Mouse (Mus musculus): ENCODE data around the gene Ccl9. TPM values are rescaled to one million over a fixed set of nuclear protein-coding genes. Genes with fewer than 3 reads are reported as not detected.

Ccl9 gene
- polyA plus RNA-seq, 1 experiment from 2014 or later: 3.1 TPM

GRCm38 (mm10) chr11:83603399-83603798 is 25.0 kb upstream of the Ccl9 start:
- DNase-seq (ENCODE audit: low spot score) (no peak), ATAC-seq (ENCODE audit: low FRiP score) (no peak)
- 96% methylated on average over 3 of the region's 3 CpGs for WGBS
- H3K4me2 ChIP-seq (replicated peaks; ENCODE audit: low read depth, low read length): no peak overlapping the region
- H3K36me3 ChIP-seq (ENCODE audit: control insufficient read depth, insufficient read depth, low read length): no peaks in the 10 kb centered on the region
- H3K4me1 ChIP-seq (replicated peaks; ENCODE audit: control insufficient read depth, insufficient read depth, low read length): no peaks in the 10 kb centered on the region
- H3K4me3 ChIP-seq (ENCODE audit: low read depth, low read length): no peak overlapping the region
- no peak overlapping the region for H3K27ac ChIP-seq (ENCODE audit: low read depth, low read length)
- H3K9ac ChIP-seq (ENCODE audit: low read depth, low read length): no peak overlapping the region
- H3K27me3 ChIP-seq (ENCODE audit: control insufficient read depth, insufficient read depth, low read length): no peaks in the 10 kb centered on the region
- H3K9me3 ChIP-seq (ENCODE audit: control insufficient read depth, low read length): no peaks in the 10 kb centered on the region

GRCm38 (mm10) chr11:83600576-83600975 is 22.1 kb upstream of the Ccl9 start:
- Histone ChIP-seq H3K27ac (ENCODE audit: low read depth, low read length) (no peak overlapping the region), H3K4me2 (replicated peaks; ENCODE audit: low read depth, low read length) (no peak overlapping the region), H3K4me3 (ENCODE audit: low read depth, low read length) (no peak overlapping the region), H3K36me3 (ENCODE audit: control insufficient read depth, insufficient read depth, low read length) (no peaks in the 10 kb centered on the region), H3K27me3 (ENCODE audit: control insufficient read depth, insufficient read depth, low read length) (no peaks in the 10 kb centered on the region), H3K4me1 (replicated peaks; ENCODE audit: control insufficient read depth, insufficient read depth, low read length) (no peaks in the 10 kb centered on the region), H3K9ac (ENCODE audit: low read depth, low read length) (no peak overlapping the region), H3K9me3 (ENCODE audit: control insufficient read depth, low read length) (no peaks in the 10 kb centered on the region)
- ATAC-seq (ENCODE audit: low FRiP score): no peak
- no peak for DNase-seq (ENCODE audit: low spot score)
- WGBS: 89% methylated on average over 2 of the region's 2 CpGs

- H3K36me3 ChIP-seq (ENCODE audit: control insufficient read depth, insufficient read depth, low read length): no peaks in the 10 kb centered on the region
- ATAC-seq (ENCODE audit: low FRiP score): no peak
- H3K9ac ChIP-seq (ENCODE audit: low read depth, low read length): no peak overlapping the region
- no peak overlapping the region for H3K4me2 ChIP-seq (replicated peaks; ENCODE audit: low read depth, low read length)
- 91% methylated on average over 3 of the region's 3 CpGs for WGBS
- no peaks in the 10 kb centered on the region for H3K9me3 ChIP-seq (ENCODE audit: control insufficient read depth, low read length)
- H3K4me3 ChIP-seq (ENCODE audit: low read depth, low read length): no peak overlapping the region
- no peaks in the 10 kb centered on the region for H3K4me1 ChIP-seq (replicated peaks; ENCODE audit: control insufficient read depth, insufficient read depth, low read length)
- no peak overlapping the region for H3K27ac ChIP-seq (ENCODE audit: low read depth, low read length)
- H3K27me3 ChIP-seq (ENCODE audit: control insufficient read depth, insufficient read depth, low read length): no peaks in the 10 kb centered on the region
- no peak for DNase-seq (ENCODE audit: low spot score)
Observed at GRCm38 (mm10) chr11:83598991-83599390, 20.6 kb upstream of the Ccl9 start.

GRCm38 (mm10) chr11:83598207-83598837 is 19.9 kb upstream of the Ccl9 start:
- Histone ChIP-seq H3K27me3 (ENCODE audit: control insufficient read depth, insufficient read depth, low read length) (no peaks in the 10 kb centered on the region), H3K27ac (ENCODE audit: low read depth, low read length) (no peak overlapping the region), H3K4me1 (replicated peaks; ENCODE audit: control insufficient read depth, insufficient read depth, low read length) (no peaks in the 10 kb centered on the region), H3K9me3 (ENCODE audit: control insufficient read depth, low read length) (no peaks in the 10 kb centered on the region), H3K4me3 (ENCODE audit: low read depth, low read length) (no peak overlapping the region), H3K9ac (ENCODE audit: low read depth, low read length) (no peak overlapping the region), H3K36me3 (ENCODE audit: control insufficient read depth, insufficient read depth, low read length) (no peaks in the 10 kb centered on the region), H3K4me2 (replicated peaks; ENCODE audit: low read depth, low read length) (no peak overlapping the region)
- DNase-seq (ENCODE audit: low spot score) (no peak), ATAC-seq (ENCODE audit: low FRiP score) (no peak)
- 81% methylated on average over 3 of the region's 3 CpGs for WGBS

GRCm38 (mm10) chr11:83597796-83598195 is 19.4 kb upstream of the Ccl9 start:
- no peak for DNase-seq (ENCODE audit: low spot score)
- no peak overlapping the region for H3K4me2 ChIP-seq (replicated peaks; ENCODE audit: low read depth, low read length)
- WGBS: 88% methylated on average over 7 of the region's 7 CpGs
- no peak overlapping the region for H3K9ac ChIP-seq (ENCODE audit: low read depth, low read length)
- H3K4me3 ChIP-seq (ENCODE audit: low read depth, low read length): no peak overlapping the region
- no peaks in the 10 kb centered on the region for H3K9me3 ChIP-seq (ENCODE audit: control insufficient read depth, low read length)
- no peaks in the 10 kb centered on the region for H3K36me3 ChIP-seq (ENCODE audit: control insufficient read depth, insufficient read depth, low read length)
- ATAC-seq (ENCODE audit: low FRiP score): no peak
- no peak overlapping the region for H3K27ac ChIP-seq (ENCODE audit: low read depth, low read length)
- H3K27me3 ChIP-seq (ENCODE audit: control insufficient read depth, insufficient read depth, low read length): no peaks in the 10 kb centered on the region
- H3K4me1 ChIP-seq (replicated peaks; ENCODE audit: control insufficient read depth, insufficient read depth, low read length): no peaks in the 10 kb centered on the region

GRCm38 (mm10) chr11:83595669-83596455 is 17.4 kb upstream of the Ccl9 start:
- H3K36me3 ChIP-seq (ENCODE audit: control insufficient read depth, insufficient read depth, low read length): no peaks in the 10 kb centered on the region
- WGBS: 81% methylated on average over 7 of the region's 7 CpGs
- no peak for ATAC-seq (ENCODE audit: low FRiP score)
- no peak for DNase-seq (ENCODE audit: low spot score)
- no peaks in the 10 kb centered on the region for H3K27me3 ChIP-seq (ENCODE audit: control insufficient read depth, insufficient read depth, low read length)
- H3K4me1 ChIP-seq (replicated peaks; ENCODE audit: control insufficient read depth, insufficient read depth, low read length): no peaks in the 10 kb centered on the region
- H3K4me2 ChIP-seq (replicated peaks; ENCODE audit: low read depth, low read length): no peak overlapping the region
- no peak overlapping the region for H3K4me3 ChIP-seq (ENCODE audit: low read depth, low read length)
- H3K27ac ChIP-seq (ENCODE audit: low read depth, low read length): no peak overlapping the region
- no peak overlapping the region for H3K9ac ChIP-seq (ENCODE audit: low read depth, low read length)
- H3K9me3 ChIP-seq (ENCODE audit: control insufficient read depth, low read length): no peaks in the 10 kb centered on the region

- WGBS: 89% methylated on average over 5 of the region's 5 CpGs
- no peak overlapping the region for H3K4me2 ChIP-seq (replicated peaks; ENCODE audit: low read depth, low read length)
- no peaks in the 10 kb centered on the region for H3K9me3 ChIP-seq (ENCODE audit: control insufficient read depth, low read length)
- H3K36me3 ChIP-seq (ENCODE audit: control insufficient read depth, insufficient read depth, low read length): no peaks in the 10 kb centered on the region
- DNase-seq (ENCODE audit: low spot score) (no peak), ATAC-seq (ENCODE audit: low FRiP score) (no peak)
- H3K27ac ChIP-seq (ENCODE audit: low read depth, low read length): no peak overlapping the region
- no peak overlapping the region for H3K4me3 ChIP-seq (ENCODE audit: low read depth, low read length)
- H3K27me3 ChIP-seq (ENCODE audit: control insufficient read depth, insufficient read depth, low read length): no peaks in the 10 kb centered on the region
- H3K9ac ChIP-seq (ENCODE audit: low read depth, low read length): no peak overlapping the region
- H3K4me1 ChIP-seq (replicated peaks; ENCODE audit: control insufficient read depth, insufficient read depth, low read length): no peaks in the 10 kb centered on the region
Observed at GRCm38 (mm10) chr11:83593453-83593852, 15.0 kb upstream of the Ccl9 start.

- no peak within 1 kb of the TSS for H3K4me3 ChIP-seq (ENCODE audit: low read depth, low read length)
- H3K4me1 ChIP-seq (replicated peaks; ENCODE audit: control insufficient read depth, insufficient read depth, low read length): no peaks in the 10 kb centered on the region
- DNase-seq (ENCODE audit: low spot score) (no peak), ATAC-seq (ENCODE audit: low FRiP score) (no peak)
- H3K36me3 ChIP-seq (ENCODE audit: control insufficient read depth, insufficient read depth, low read length): no peaks in the 10 kb centered on the region
- H3K27me3 ChIP-seq (ENCODE audit: control insufficient read depth, insufficient read depth, low read length): no peaks in the 10 kb centered on the region
- H3K4me2 ChIP-seq (replicated peaks; ENCODE audit: low read depth, low read length): no peak within 1 kb of the TSS
- H3K9ac ChIP-seq (ENCODE audit: low read depth, low read length): no peak within 1 kb of the TSS
- H3K27ac ChIP-seq (ENCODE audit: low read depth, low read length): no peak within 1 kb of the TSS
- WGBS: 46% methylated on average over 2 of the region's 2 CpGs
- no peaks in the 10 kb centered on the region for H3K9me3 ChIP-seq (ENCODE audit: control insufficient read depth, low read length)
Observed at GRCm38 (mm10) chr11:83592853-83593252, 14.4 kb upstream of the Ccl9 start, which contains the start of gene Ccl6. Ccl6 (minus strand) TSS chr11:83593087.

- Histone ChIP-seq H3K27ac (ENCODE audit: low read depth, low read length) (no peak overlapping the region), H3K4me3 (ENCODE audit: low read depth, low read length) (no peak overlapping the region), H3K36me3 (ENCODE audit: control insufficient read depth, insufficient read depth, low read length) (no peaks in the 10 kb centered on the region), H3K9ac (ENCODE audit: low read depth, low read length) (no peak overlapping the region), H3K9me3 (ENCODE audit: control insufficient read depth, low read length) (no peaks in the 10 kb centered on the region), H3K4me1 (replicated peaks; ENCODE audit: control insufficient read depth, insufficient read depth, low read length) (no peaks in the 10 kb centered on the region), H3K4me2 (replicated peaks; ENCODE audit: low read depth, low read length) (no peak overlapping the region), H3K27me3 (ENCODE audit: control insufficient read depth, insufficient read depth, low read length) (no peaks in the 10 kb centered on the region)
- ATAC-seq (ENCODE audit: low FRiP score) (no peak), DNase-seq (ENCODE audit: low spot score) (no peak)
- WGBS: 70% methylated on average over 2 of the region's 2 CpGs
Observed at GRCm38 (mm10) chr11:83584232-83584631, 5.8 kb upstream of the Ccl9 start.

Data from hindbrain, embryonic 11.5 days (tissue).